Mouse (Mus musculus) cerebellum, postnatal 25 days (tissue): ENCODE measurements at regions not wholly inside any gene's neighbourhood (a gene's known extent, or its start where the extent isn't known, plus 50 kb on each side); places are given as distances from the start of the nearest gene placed in this dataset.

ENCODE experiments used
- DNase-seq, 2 experiments: peaks; one replicate each; pipeline ENCODE4 v3.0.0; 2021; ENCODE audit warnings: mixed read lengths in 2 of 2

- DNase-seq = no peak
These were observed 641.0 kb downstream of the Car8 start for GRCm38 (mm10) chr4:7597671-7598390.

- DNase-seq = no peak
These were observed 642.7 kb downstream of the Car8 start for GRCm38 (mm10) chr4:7596116-7596515.

DNA sequence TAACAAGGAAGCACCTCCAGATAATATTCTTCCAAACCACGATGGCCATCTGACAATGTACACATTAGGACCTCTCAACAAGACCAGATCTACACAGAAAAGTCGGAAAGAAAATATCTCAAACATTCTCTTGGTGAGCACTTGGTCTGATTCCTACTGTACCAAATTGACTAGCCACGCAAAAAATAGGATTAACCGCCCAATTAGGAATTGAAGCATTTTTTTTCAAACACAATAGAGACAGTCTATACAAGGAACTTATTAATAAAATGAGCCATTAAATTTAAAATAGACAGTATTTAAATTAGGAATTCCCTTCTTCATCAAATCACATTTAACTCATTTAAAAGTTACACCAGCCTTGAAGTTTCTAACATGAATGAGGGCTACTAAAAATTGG is 655.0 kb downstream of the Car8 start:
- no peak for DNase-seq

- DNase-seq = no peak
These were observed 656.9 kb downstream of the Car8 start for GRCm38 (mm10) chr4:7581931-7582330.

DNA sequence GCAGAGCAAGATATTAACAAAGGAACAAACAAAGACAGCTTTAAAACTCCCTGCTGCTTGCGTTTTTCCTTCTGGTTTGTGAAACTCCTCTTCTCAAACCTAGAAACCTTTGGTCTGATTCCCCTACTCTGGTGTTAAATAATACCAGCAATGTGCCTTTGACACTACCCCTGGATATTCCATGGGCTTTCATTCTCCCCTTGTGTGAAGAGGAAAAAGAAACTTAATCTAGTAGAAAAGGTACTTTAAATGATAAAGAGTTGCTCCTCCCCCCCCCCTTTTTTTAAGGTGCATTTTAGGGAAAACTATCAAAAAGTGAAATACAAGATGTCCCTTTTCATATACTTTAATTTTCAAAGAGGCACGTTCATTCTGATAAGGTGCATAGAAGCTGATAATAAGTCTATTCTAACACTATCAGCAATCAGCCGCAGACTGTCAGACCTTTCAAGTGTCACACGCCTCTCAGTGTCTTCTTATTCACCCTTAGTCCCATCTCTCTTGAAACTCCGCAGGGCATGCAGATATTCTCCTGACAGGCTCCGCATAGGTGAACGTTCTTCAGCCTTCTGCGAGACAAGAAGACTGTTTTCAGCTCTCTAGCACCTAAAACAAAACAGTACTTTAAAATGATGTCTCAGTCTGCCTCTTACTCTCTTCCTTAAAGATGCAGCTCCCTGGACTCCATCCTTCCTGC is 657.5 kb downstream of the Car8 start:
- DNase-seq = no peak

DNA sequence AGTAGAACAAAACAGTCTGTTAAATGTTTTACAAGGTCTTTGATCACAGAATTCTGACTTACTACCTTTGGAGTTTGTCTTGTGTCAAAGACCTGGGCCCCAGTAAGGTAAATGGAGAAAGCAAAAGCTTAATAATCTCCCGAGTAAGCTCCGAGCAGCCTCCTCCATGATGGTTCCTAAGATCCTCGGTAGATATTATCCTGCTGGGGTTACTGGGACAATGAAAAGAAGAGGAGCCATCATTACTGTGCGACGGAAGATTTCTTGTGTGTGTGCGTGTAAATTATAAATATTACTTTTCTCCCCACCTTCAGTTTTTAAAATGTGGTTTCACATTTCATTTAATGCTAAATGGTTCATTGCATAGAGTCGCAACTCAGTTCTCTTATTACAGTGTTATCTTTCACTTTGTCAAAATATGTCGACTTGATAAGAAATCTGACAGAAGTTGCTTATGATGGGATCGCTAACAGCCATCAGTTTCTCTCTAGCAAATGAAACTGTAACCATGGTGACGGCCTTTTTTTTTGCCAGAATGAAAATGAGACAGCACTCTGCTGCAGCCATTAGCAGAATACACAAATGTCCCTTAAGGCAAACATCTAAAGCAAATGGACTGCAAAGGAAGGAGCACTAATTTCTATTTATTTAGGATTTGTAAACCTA is 658.2 kb downstream of the Car8 start:
- DNase-seq = no peak

DNA sequence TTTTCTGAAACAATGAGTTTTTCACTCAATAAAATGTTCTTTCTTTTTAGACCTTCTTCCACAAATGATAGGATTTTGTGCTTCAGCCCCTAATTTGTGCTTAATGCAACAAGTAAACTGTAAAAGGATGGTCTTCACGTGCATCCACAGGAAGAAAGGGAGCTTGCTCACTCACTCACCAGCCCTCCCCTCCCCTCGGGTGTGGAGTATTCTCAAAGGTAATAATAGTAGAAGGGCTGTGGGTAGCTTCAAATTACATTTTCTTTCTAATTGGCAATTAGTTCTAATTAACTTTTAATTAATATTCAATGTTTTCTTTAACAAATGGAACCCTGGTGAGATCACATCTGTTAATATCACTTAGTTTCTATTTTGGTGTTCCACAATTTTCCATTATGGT is 664.8 kb downstream of the Car8 start:
- no peak for DNase-seq

DNA sequence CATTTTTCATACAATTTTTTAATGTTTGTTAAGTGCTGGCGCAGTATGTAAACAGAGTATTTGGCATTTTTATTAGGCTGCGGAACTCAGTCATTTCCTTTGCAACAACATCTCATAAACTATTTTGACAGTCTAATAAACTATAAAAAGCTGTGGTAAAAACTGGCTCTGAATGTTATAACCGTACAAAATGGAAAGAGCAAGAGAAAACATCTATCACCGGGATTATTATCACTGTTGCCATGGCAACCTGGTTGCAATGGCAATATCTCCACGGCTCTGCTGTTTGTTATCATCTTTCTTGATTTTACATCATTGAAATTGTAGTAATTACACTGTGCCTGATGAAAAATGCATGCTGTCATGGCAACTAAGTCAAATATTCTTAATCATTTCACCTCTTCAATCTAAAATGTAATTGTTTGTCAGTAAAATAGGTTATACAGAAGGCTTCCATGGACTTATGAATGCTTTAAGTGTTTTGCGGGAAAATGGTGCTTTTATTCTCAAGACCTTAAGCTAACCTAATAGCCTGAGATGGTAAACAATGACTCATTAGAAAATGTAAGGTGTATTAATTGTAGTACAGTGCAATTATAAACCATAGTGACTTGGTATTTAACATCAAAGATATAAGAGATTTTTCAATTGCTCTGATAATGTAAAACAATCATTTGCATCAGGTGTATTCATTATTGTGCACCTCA is 671.0 kb downstream of the Car8 start:
- no peak for DNase-seq

DNA sequence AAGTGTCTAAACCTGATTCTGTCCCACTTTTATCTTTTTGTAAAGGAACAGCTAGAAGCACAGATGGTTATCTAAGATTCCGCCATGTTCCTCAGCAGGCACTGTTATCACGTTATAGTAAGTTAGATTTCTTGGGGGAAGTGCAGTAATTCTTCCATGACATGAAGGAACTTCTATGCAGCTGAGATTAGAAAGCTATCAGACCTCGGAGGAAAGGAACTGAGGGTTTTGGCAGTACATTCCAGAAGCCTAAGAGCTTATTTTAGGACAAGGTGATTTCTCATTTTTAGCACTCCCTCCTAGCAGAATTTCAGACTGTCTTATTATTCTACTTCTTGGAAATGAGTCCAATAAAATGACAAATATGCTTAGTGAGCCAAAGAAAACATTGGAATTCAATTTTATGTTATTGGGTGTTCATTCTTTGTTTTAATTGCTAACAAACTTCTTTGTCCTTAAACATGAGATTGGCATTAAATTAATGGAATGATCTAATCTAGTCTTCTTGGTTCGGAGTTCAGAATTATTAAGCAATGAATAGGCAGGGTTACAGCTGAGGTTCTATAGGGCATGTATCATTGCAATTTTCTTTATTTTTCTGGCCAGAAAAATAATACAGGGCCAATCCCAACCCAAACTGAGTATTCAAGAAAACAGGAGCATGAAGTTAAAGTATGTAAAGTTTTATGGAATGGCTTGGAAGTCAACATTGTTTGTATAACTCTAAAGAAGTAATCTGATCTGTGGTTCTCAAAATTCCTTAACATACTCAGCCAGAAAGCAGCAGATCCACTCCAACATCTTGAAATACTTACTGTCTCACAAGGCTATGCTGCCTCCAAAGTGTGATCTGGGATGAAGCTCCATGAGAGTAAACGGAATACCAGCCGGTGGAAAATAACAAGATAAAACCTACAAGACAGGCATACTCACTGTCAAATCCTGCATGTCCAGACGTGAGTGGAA is 678.7 kb downstream of the Car8 start:
- DNase-seq = no peak

- no peak for DNase-seq
These were observed 680.1 kb downstream of the Car8 start for GRCm38 (mm10) chr4:7558721-7559120.

GRCm38 (mm10) chr4:7534301-7534700 is 704.5 kb downstream of the Car8 start:
- no peak for DNase-seq

- DNase-seq = no peak
These were observed 711.1 kb downstream of the Car8 start for GRCm38 (mm10) chr4:7527718-7528117.

GRCm38 (mm10) chr4:7513081-7513480 is 725.8 kb downstream of the Car8 start:
- no peak for DNase-seq

DNA sequence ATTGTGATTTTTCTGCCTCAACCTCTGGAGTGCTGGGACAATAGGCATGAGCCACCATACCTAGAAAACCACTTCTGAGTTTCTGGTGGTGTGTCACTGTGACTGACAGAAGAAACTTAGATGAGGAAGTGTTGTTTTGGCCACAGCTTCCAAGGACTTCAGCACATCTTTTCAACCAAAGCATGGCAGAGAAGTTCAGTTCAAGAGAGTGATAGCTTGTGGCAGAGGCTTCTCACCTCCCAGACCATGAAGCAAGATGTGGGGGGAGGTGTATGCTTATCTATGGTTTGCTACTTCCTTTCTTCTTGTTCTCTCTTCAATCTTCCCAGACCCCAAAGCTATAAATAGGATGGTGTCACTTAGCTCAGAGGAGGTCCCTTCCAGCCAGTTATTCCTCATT is 753.3 kb downstream of the Car8 start:
- DNase-seq = no peak

- DNase-seq = no peak
These were observed 783.7 kb downstream of the Car8 start for GRCm38 (mm10) chr4:7455130-7455529.

DNA sequence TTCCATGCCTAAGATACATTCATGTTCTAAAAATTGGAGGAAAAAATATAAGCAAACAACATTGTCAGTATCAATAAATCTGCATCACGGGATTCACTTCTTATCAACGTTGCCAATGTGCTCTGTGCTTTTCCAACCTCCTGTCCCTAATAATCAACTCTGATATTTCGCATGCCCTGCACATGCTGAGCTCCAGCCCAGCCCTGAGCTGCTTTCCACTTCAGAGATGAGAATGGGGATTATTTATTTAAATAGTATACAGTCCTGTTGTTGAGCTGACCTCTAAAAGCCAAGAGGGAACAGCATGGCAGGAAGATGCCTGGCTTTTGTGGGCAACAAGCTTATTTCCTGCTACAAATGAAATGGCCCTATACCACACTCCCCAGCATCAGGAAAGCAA is 786.2 kb downstream of the Car8 start:
- no peak for DNase-seq

DNA sequence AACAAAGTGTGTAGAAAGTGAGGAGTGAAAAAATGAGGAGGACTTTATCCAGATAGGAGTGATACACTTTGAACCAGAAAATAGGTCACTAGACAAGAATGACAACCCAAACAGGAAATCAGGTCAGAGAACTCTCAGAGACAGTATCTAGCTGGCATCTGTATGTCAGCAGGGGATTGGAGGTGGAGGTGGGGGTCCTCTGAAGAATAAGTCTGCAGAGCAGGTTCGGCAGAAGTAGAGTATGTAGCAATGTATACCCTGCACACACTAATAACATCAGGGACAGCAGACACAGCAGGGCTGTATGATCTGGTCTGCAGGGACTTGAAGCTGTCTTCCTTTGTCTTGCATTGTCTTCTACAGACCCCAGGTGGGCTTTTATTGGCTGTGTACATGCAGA is 787.9 kb downstream of the Car8 start:
- no peak for DNase-seq

- DNase-seq = no peak
These were observed 809.5 kb downstream of the Car8 start for GRCm38 (mm10) chr4:7429308-7429707.

DNA sequence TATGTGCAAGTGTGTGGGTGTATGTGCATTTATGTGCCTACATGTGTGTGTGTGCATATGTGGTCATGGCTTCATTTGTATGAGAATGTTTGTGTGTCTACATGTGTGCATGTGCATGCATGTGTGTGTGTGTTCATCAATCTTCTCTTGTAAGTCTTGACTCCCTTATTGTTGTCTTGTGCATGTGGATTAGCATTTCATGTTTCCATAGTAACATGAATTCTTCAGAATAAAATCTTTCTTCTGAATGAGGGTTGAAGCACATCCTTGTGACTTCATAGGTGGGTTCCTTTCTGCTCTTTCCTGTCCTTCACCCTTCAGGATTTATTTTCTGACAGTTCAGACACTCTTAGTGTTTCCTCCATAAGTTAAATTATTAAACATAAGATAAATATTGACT is 814.8 kb downstream of the Car8 start:
- no peak for DNase-seq

DNA sequence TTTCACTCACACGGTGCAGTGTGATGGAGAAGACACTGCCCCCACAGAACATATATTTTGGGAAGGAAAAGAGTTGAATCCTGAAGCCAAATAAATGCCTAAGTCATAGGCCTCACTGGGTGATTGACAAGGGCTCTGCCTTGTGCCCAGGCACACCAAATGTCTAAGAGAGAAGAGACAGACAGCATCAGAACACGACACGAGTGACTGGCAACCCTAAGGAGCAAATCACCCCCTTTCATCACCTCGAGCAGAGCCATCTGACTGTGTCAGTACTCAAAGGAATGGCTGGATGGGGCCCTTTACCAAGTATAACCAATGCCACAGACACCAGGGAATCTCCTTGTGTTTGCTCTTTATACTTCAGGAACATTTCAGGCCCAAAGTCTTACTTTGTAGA is 815.6 kb downstream of the Car8 start:
- no peak for DNase-seq

- no peak for DNase-seq
These were observed 816.1 kb downstream of the Car8 start for GRCm38 (mm10) chr4:7422787-7423186.

DNA sequence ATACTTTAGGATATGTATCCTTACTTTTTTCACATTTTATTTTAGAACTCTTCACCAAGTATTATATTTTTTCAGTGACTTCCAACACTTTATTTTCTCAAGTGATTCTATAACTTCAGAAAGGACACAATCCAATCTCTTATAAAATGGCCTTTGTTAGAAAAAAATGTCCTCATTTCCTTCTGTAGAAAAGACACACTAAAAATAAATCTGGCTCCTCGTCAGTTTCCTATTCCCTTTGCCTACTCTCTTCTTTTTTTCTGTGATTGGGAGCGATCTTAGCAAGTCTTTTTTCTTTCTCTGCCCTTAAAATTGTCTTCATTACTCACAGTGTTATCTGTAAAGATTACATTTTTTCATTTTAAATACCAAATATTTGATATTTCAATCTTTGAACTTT is 824.5 kb downstream of the Car8 start:
- DNase-seq = no peak
